Mouse (Mus musculus) ES-E14 (cell line): Measurements from ENCODE around the gene Mybpc3.

ENCODE experiments used
- CHD2 ChIP-seq: IDR thresholded peaks from 2 replicates; pipeline ENCODE4 v1.6.1; 2014; ENCODE audit warnings: mild to moderate bottlenecking, low read depth, low read length, inconsistent platforms
- HCFC1 ChIP-seq: IDR thresholded peaks from 2 replicates; pipeline ENCODE4 v1.6.1; 2012; ENCODE audit warnings: low read length, inconsistent platforms, borderline replicate concordance; ENCODE audit not compliant: insufficient read depth
- MAFK ChIP-seq: IDR thresholded peaks from 2 replicates; pipeline ENCODE4 v1.6.1; 2014; ENCODE audit warnings: mild to moderate bottlenecking, low read depth, low read length, inconsistent platforms; ENCODE audit not compliant: insufficient read depth
- ZC3H11A ChIP-seq: IDR thresholded peaks from 2 replicates; pipeline ENCODE4 v1.6.1; 2012; ENCODE audit warnings: low read depth, mild to moderate bottlenecking, inconsistent platforms, low read length, borderline replicate concordance
- ZNF384 ChIP-seq: IDR thresholded peaks from 2 replicates; pipeline ENCODE4 v1.6.1; 2012; ENCODE audit warnings: low read depth, low read length, inconsistent platforms

- TF ChIP-seq CHD2 (no peak), HCFC1 (no peak), MAFK (no peak), ZC3H11A (no peak), ZNF384 (no peak)
Observed at GRCm38 (mm10) chr2:91148101-91148500, 30.2 kb downstream of the Mybpc3 start.
